ENCODE assay signal across 9 mouse cellular contexts in the genomic region with DNA sequence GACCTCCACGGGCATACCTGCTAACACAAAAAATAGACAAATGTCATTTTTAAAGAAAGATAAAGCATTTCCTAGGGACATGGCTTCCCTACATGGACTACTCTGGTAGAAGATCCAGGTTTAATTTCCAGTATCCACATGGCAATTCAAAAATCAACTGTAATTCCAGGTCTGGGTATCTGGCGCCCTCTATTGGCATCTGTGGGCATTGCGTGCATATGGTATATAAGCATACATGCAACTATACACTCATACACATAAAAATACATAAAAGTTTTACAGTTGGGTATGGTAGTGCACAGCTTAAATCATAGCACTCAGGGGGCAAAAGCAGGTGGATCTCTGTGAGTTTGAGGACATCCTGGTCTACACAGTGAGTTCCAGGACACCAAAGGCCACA. TPM values are rescaled to one million over a fixed set of nuclear protein-coding genes. Genes with fewer than 3 reads are reported as not detected.
DNase-seq lines count a peak whose midpoint lies in the region; ATAC-seq and TF ChIP-seq lines count a peak whose summit lies in the region.
"Had no signal": no experiment of that assay in that cellular context is flagged by ENCODE, and none has a peak within 500 bp of the region (broad histone marks: within the 10 kb centered on the region; RNA-seq: fewer than 3 reads in every experiment).

No protein-coding gene starts in this region.

- no peak for TF ChIP-seq POLR2A in CH12.LX (IDR thresholded peaks at IDR 0.05; ENCODE audit: low read depth, low read length)

- no peak overlapping the region for H3K4me2 ChIP-seq in CH12.LX (ENCODE audit: insufficient read depth, low read depth, poor library complexity, severe bottlenecking)

- peak; percentile 58 to 61 for TF ChIP-seq CTCF in CH12.LX (conservative IDR thresholded peaks at IDR 0.05 in 1 of 2, IDR thresholded peaks at IDR 0.05 in 1 of 2; ENCODE audit: low read depth in 2 of 2, low read length in 2 of 2)

- peak; percentile 32 for TF ChIP-seq RAD21 in CH12.LX (IDR thresholded peaks at IDR 0.05; ENCODE audit: low read depth, low read length)

- no peaks in the 10 kb centered on the region for H3K9me3 ChIP-seq in CH12.LX (replicated peaks; ENCODE audit: low read length)

- in situ Hi-C loops in CH12.LX (cut with MboI; ENCODE audit: low pct_ligation_motif_present, low pct_unique_long_range_greater_than_20kb, low sequenced_read_pairs): no loop called here

- no peaks in the 10 kb centered on the region for H3K36me3 ChIP-seq in CH12.LX (replicated peaks in 1 of 2; ENCODE audit: control insufficient read depth in 1 of 2, insufficient read depth in 1 of 2, low read length in 1 of 2)

- ATAC-seq in megakaryocyte progenitor cell, adult 5-6 weeks (replicated peaks; ENCODE audit: poor library complexity): peak; percentile 48; the same call in 1 of the 2 replicates

- H3K4me3 ChIP-seq in CH12.LX (replicated peaks in 1 of 3; ENCODE audit: low read depth in 2 of 3, low read length in 2 of 3, poor library complexity in 1 of 3): no peak overlapping the region

- dilution Hi-C loops in CH12.LX (cut with MboI; ENCODE audit: extremely low pct_ligation_motif_present, extremely low pct_unique_long_range_greater_than_20kb, low sequenced_read_pairs): no loop called here

- no peak for TF ChIP-seq EP300 in CH12.LX (IDR thresholded peaks at IDR 0.05; ENCODE audit: low read length)

- no peak overlapping the region for H3K27ac ChIP-seq in CH12.LX (ENCODE audit: insufficient read depth, low read depth)

- H3K4me1 ChIP-seq in CH12.LX (ENCODE audit: control insufficient read depth in 1 of 2, insufficient read depth in 2 of 2): no peaks in the 10 kb centered on the region

- DNase-seq in kidney, adult 9 months: peak; percentile 66
- no peak for DNase-seq in kidney, adult 11 months
- DNase-seq in CH12.LX (ENCODE audit: extremely low read depth) (peak; percentile 34), MN1 (ENCODE audit: low spot score) (peak; percentile 16)
- DNase-seq in embryo, embryonic 9.5 days (ENCODE audit: extremely low spot score): peak; percentile 14
- DNase-seq in urinary bladder, postnatal 10 days (ENCODE audit: low spot score): no peak

- H3K79me2 ChIP-seq in CH12.LX (replicated peaks; ENCODE audit: control insufficient read depth, extremely low read depth, insufficient read depth, poor library complexity, severe bottlenecking): no peaks in the 10 kb centered on the region

- H3K27me3 ChIP-seq in CH12.LX (replicated peaks): no peaks in the 10 kb centered on the region

- H3K9ac ChIP-seq in CH12.LX (ENCODE audit: insufficient read depth, low read depth): no peak overlapping the region

TF ChIP-seq in CH12.LX, 34 proteins besides CTCF, POLR2A, EP300 and RAD21:
- TF ChIP-seq CHD2 (IDR thresholded peaks at IDR 0.05; ENCODE audit: low read length) (no peak), IRF4 (IDR thresholded peaks at IDR 0.05; ENCODE audit: low read depth, low read length) (no peak), KAT2A (IDR thresholded peaks at IDR 0.05; ENCODE audit: insufficient replicate concordance, low read length) (no peak), ZMIZ1 (IDR thresholded peaks at IDR 0.05; ENCODE audit: low read depth, low read length) (no peak), MXI1 (IDR thresholded peaks at IDR 0.05; ENCODE audit: low read depth, low read length) (no peak), CHD1 (IDR thresholded peaks at IDR 0.05; ENCODE audit: low read depth, low read length) (no peak), ZNF384 (IDR thresholded peaks at IDR 0.05; ENCODE audit: low read depth, low read length) (no peak), ETS1 (conservative IDR thresholded peaks at IDR 0.05; ENCODE audit: low read depth, low read length) (no peak), SIN3A (IDR thresholded peaks at IDR 0.05; ENCODE audit: low read length) (no peak), ZC3H11A (IDR thresholded peaks at IDR 0.05; ENCODE audit: low read depth, low read length) (no peak), PAX5 (IDR thresholded peaks at IDR 0.05; ENCODE audit: low read length) (no peak), RCOR1 (conservative IDR thresholded peaks at IDR 0.05; ENCODE audit: low read depth, low read length) (no peak), NELFE (IDR thresholded peaks at IDR 0.05; ENCODE audit: low read depth, low read length) (no peak), USF1 (IDR thresholded peaks at IDR 0.05; ENCODE audit: low read depth, low read length) (no peak)

RNA-seq across cellular contexts. Expression of a gene that starts 4.2 kb away (rescaled TPM):
- not detected in 2 replicates for total RNA-seq in CH12.LX (2012; rRNA removed)
- not detected in 2 replicates for total RNA-seq in CH12.LX (2014; rRNA removed)
- not detected in 2 replicates for polyA plus RNA-seq in CH12.LX (2012; ENCODE audit: insufficient read length, low read depth)
- not detected in 2 replicates for total RNA-seq in megakaryocyte progenitor cell, adult 5-6 weeks (2015)
- not detected in 2 replicates for total RNA-seq in megakaryocyte progenitor cell, adult 5-6 weeks (2017)
- total RNA-seq: left cerebral cortex, adult 8-10 months; neutrophil, adult 5-6 weeks had no signal

RNA-seq across cellular contexts. Expression of a gene that starts 33.7 kb away (rescaled TPM):
- total RNA-seq in CH12.LX (2012; rRNA removed): 1.1 and 1.5 TPM in 2 replicates
- 0.09 and 0.12 TPM in 2 replicates for total RNA-seq in CH12.LX (2014; rRNA removed)
- 0.60 and 0.89 TPM in 2 replicates for polyA plus RNA-seq in CH12.LX (2012; ENCODE audit: insufficient read length, low read depth)
- total RNA-seq in megakaryocyte progenitor cell, adult 5-6 weeks (2015): not detected in 2 replicates
- total RNA-seq in megakaryocyte progenitor cell, adult 5-6 weeks (2017): not detected in 2 replicates
- total RNA-seq: neutrophil, adult 5-6 weeks had no signal

RNA-seq across cellular contexts. Expression of a gene that starts 43.9 kb away (rescaled TPM):
- total RNA-seq in CH12.LX (2012; rRNA removed): 27.6 and 30.0 TPM in 2 replicates
- 29.5 and 34.2 TPM in 2 replicates for total RNA-seq in CH12.LX (2014; rRNA removed)
- polyA plus RNA-seq in CH12.LX (2012; ENCODE audit: insufficient read length, low read depth): 42.3 and 50.4 TPM in 2 replicates
- total RNA-seq in megakaryocyte progenitor cell, adult 5-6 weeks (2015): 37.1 and 37.4 TPM in 2 replicates
- 36.0 and 51.4 TPM in 2 replicates for total RNA-seq in megakaryocyte progenitor cell, adult 5-6 weeks (2017)

RNA-seq across cellular contexts. Expression of a gene that starts 46.5 kb away (rescaled TPM):
- total RNA-seq in CH12.LX (2012; rRNA removed) (9.3 and 9.6 TPM in 2 replicates), CH12.LX (2014; rRNA removed) (10.0 and 10.5 TPM in 2 replicates)
- 6.8 and 8.7 TPM in 2 replicates for polyA plus RNA-seq in CH12.LX (2012; ENCODE audit: insufficient read length, low read depth)
- 1.2 and 1.5 TPM in 2 replicates for total RNA-seq in megakaryocyte progenitor cell, adult 5-6 weeks (2015)
- 1.0 and 2.6 TPM in 2 replicates for total RNA-seq in megakaryocyte progenitor cell, adult 5-6 weeks (2017)

Comparison
In these comparisons a context has a peak if more than half of its experiments do, and no peak if none do; other contexts are left out.
1. DNase-seq: peak in kidney, adult 9 months (single experiment), CH12.LX (single experiment), MN1 (single experiment) and embryo, embryonic 9.5 days (single experiment); none in kidney, adult 11 months (single experiment) and urinary bladder, postnatal 10 days (single experiment).